Mouse (Mus musculus): ENCODE measurements around the gene B230217C12Rik. TPM values are rescaled to one million over a fixed set of nuclear protein-coding genes. Genes with fewer than 3 reads are reported as not detected.
A peak's percentile ranks its signal among the peaks of the same experiment; 100 is the strongest.

The B230217C12Rik gene
- polyA plus RNA-seq, 1 experiment from 2014 or later, result 38.8 TPM

GRCm38 (mm10) chr11:97813746-97814515, 26.6 kb upstream of the B230217C12Rik start:
- Histone ChIP-seq H3K27me3 (ENCODE audit: control insufficient read depth, insufficient read depth, low read length) (no peaks in the 10 kb centered on the region), H3K9ac (0 out of 2 replicates have a peak overlapping the region, but pooled peaks have one; percentile 50), H3K9me3 (ENCODE audit: control insufficient read depth, low read length) (no peaks in the 10 kb centered on the region), H3K36me3 (replicated peaks; ENCODE audit: control insufficient read depth, insufficient read depth) (peaks cover 70% of the 10 kb centered on the region), H3K4me3 (replicated peaks; ENCODE audit: low read length) (no peak overlapping the region), H3K4me1 (replicated peaks; ENCODE audit: control insufficient read depth, insufficient read depth, low read length) (peaks cover 66% of the 10 kb centered on the region), H3K4me2 (replicated peaks) (no peak overlapping the region), H3K27ac (peak overlapping the region; percentile 95; the same call in 1 of the 2 replicates)
- WGBS, result 76% methylated on average over 17 of the region's 17 CpGs
- DNase-seq (ENCODE audit: low spot score) (no peak), ATAC-seq (ENCODE audit: low FRiP score) (no peak)

- Histone ChIP-seq H3K9me3 (ENCODE audit: control insufficient read depth, low read length) (no peaks in the 10 kb centered on the region), H3K27me3 (ENCODE audit: control insufficient read depth, insufficient read depth, low read length) (no peaks in the 10 kb centered on the region), H3K4me1 (replicated peaks; ENCODE audit: control insufficient read depth, insufficient read depth, low read length) (peaks cover 58% of the 10 kb centered on the region), H3K4me3 (replicated peaks; ENCODE audit: low read length) (no peak overlapping the region), H3K27ac (no peak overlapping the region), H3K9ac (no peak overlapping the region), H3K4me2 (replicated peaks) (no peak overlapping the region), H3K36me3 (replicated peaks; ENCODE audit: control insufficient read depth, insufficient read depth) (peaks cover 75% of the 10 kb centered on the region)
- no peak for ATAC-seq (ENCODE audit: low FRiP score)
- 82% methylated on average over 11 of the region's 11 CpGs for WGBS
- DNase-seq (ENCODE audit: low spot score), result no peak
Observed at GRCm38 (mm10) chr11:97815736-97816135, 24.8 kb upstream of the B230217C12Rik start.

GRCm38 (mm10) chr11:97816176-97816575, 24.4 kb upstream of the B230217C12Rik start:
- Histone ChIP-seq H3K27ac (no peak overlapping the region), H3K36me3 (replicated peaks; ENCODE audit: control insufficient read depth, insufficient read depth) (peaks cover 76% of the 10 kb centered on the region), H3K4me1 (replicated peaks; ENCODE audit: control insufficient read depth, insufficient read depth, low read length) (peaks cover 54% of the 10 kb centered on the region), H3K4me3 (replicated peaks; ENCODE audit: low read length) (no peak overlapping the region), H3K27me3 (ENCODE audit: control insufficient read depth, insufficient read depth, low read length) (no peaks in the 10 kb centered on the region), H3K9ac (no peak overlapping the region), H3K9me3 (ENCODE audit: control insufficient read depth, low read length) (no peaks in the 10 kb centered on the region), H3K4me2 (replicated peaks) (no peak overlapping the region)
- DNase-seq (ENCODE audit: low spot score), result no peak
- no peak for ATAC-seq (ENCODE audit: low FRiP score)
- WGBS, result 61% methylated on average over 5 of the region's 5 CpGs

GRCm38 (mm10) chr11:97816916-97817315, 23.7 kb upstream of the B230217C12Rik start:
- WGBS, result 67% methylated on average over 9 of the region's 9 CpGs
- no peak overlapping the region for H3K9ac ChIP-seq
- DNase-seq (ENCODE audit: low spot score) (no peak), ATAC-seq (ENCODE audit: low FRiP score) (no peak)
- H3K4me2 ChIP-seq (replicated peaks), result no peak overlapping the region
- H3K27ac ChIP-seq, result no peak overlapping the region
- H3K27me3 ChIP-seq (ENCODE audit: control insufficient read depth, insufficient read depth, low read length), result no peaks in the 10 kb centered on the region
- H3K4me1 ChIP-seq (replicated peaks; ENCODE audit: control insufficient read depth, insufficient read depth, low read length), result peaks cover 46% of the 10 kb centered on the region
- H3K9me3 ChIP-seq (ENCODE audit: control insufficient read depth, low read length), result no peaks in the 10 kb centered on the region
- H3K4me3 ChIP-seq (replicated peaks; ENCODE audit: low read length), result no peak overlapping the region
- H3K36me3 ChIP-seq (replicated peaks; ENCODE audit: control insufficient read depth, insufficient read depth), result peaks cover 82% of the 10 kb centered on the region

- no peak overlapping the region for H3K9ac ChIP-seq
- WGBS, result 45% methylated on average over 5 of the region's 5 CpGs
- no peak overlapping the region for H3K4me2 ChIP-seq (replicated peaks)
- H3K36me3 ChIP-seq (replicated peaks; ENCODE audit: control insufficient read depth, insufficient read depth), result peaks cover 84% of the 10 kb centered on the region
- H3K27ac ChIP-seq, result no peak overlapping the region
- H3K9me3 ChIP-seq (ENCODE audit: control insufficient read depth, low read length), result no peaks in the 10 kb centered on the region
- H3K4me1 ChIP-seq (replicated peaks; ENCODE audit: control insufficient read depth, insufficient read depth, low read length), result peaks cover 42% of the 10 kb centered on the region
- no peaks in the 10 kb centered on the region for H3K27me3 ChIP-seq (ENCODE audit: control insufficient read depth, insufficient read depth, low read length)
- H3K4me3 ChIP-seq (replicated peaks; ENCODE audit: low read length), result no peak overlapping the region
- DNase-seq (ENCODE audit: low spot score) (no peak), ATAC-seq (ENCODE audit: low FRiP score) (no peak)
Observed at GRCm38 (mm10) chr11:97817379-97817778, 23.2 kb upstream of the B230217C12Rik start.

GRCm38 (mm10) chr11:97818003-97818402, 22.6 kb upstream of the B230217C12Rik start:
- H3K4me1 ChIP-seq (replicated peaks; ENCODE audit: control insufficient read depth, insufficient read depth, low read length), result peaks cover 35% of the 10 kb centered on the region
- DNase-seq (ENCODE audit: low spot score), result no peak
- peak overlapping the region; percentile 79 for H3K27ac ChIP-seq
- no peak overlapping the region for H3K4me2 ChIP-seq (replicated peaks)
- ATAC-seq (ENCODE audit: low FRiP score), result 0 out of 2 replicates have a peak, but pooled peaks have one; percentile 3
- H3K36me3 ChIP-seq (replicated peaks; ENCODE audit: control insufficient read depth, insufficient read depth), result peaks cover 91% of the 10 kb centered on the region
- no peak overlapping the region for H3K4me3 ChIP-seq (replicated peaks; ENCODE audit: low read length)
- no peaks in the 10 kb centered on the region for H3K27me3 ChIP-seq (ENCODE audit: control insufficient read depth, insufficient read depth, low read length)
- 44% methylated on average over 6 of the region's 6 CpGs for WGBS
- 0 out of 2 replicates have a peak overlapping the region, but pooled peaks have one; percentile 31 for H3K9ac ChIP-seq
- H3K9me3 ChIP-seq (ENCODE audit: control insufficient read depth, low read length), result no peaks in the 10 kb centered on the region

GRCm38 (mm10) chr11:97818571-97818970, 22.0 kb upstream of the B230217C12Rik start:
- Histone ChIP-seq H3K36me3 (replicated peaks; ENCODE audit: control insufficient read depth, insufficient read depth) (peaks cover 92% of the 10 kb centered on the region), H3K4me2 (replicated peaks) (no peak overlapping the region), H3K27ac (peak overlapping the region; percentile 79), H3K4me1 (replicated peaks; ENCODE audit: control insufficient read depth, insufficient read depth, low read length) (peaks cover 30% of the 10 kb centered on the region), H3K4me3 (replicated peaks; ENCODE audit: low read length) (no peak overlapping the region), H3K27me3 (ENCODE audit: control insufficient read depth, insufficient read depth, low read length) (no peaks in the 10 kb centered on the region), H3K9me3 (ENCODE audit: control insufficient read depth, low read length) (no peaks in the 10 kb centered on the region), H3K9ac (peak overlapping the region; percentile 31; the same call in 1 of the 2 replicates)
- peak; percentile 77; the same call in 1 of the 2 replicates for ATAC-seq (ENCODE audit: low FRiP score)
- peak; percentile 60 for DNase-seq (ENCODE audit: low spot score)
- WGBS, result 4% methylated on average over 4 of the region's 4 CpGs

- Histone ChIP-seq H3K36me3 (replicated peaks; ENCODE audit: control insufficient read depth, insufficient read depth) (peaks cover 86% of the 10 kb centered on the region), H3K9ac (0 out of 2 replicates have a peak overlapping the region, but pooled peaks have one; percentile 31), H3K27me3 (ENCODE audit: control insufficient read depth, insufficient read depth, low read length) (no peaks in the 10 kb centered on the region), H3K4me3 (replicated peaks; ENCODE audit: low read length) (no peak overlapping the region), H3K4me2 (replicated peaks) (no peak overlapping the region), H3K27ac (peak overlapping the region; percentile 79; the same call in 1 of the 2 replicates), H3K9me3 (ENCODE audit: control insufficient read depth, low read length) (no peaks in the 10 kb centered on the region), H3K4me1 (replicated peaks; ENCODE audit: control insufficient read depth, insufficient read depth, low read length) (peaks cover 24% of the 10 kb centered on the region; the same call in 1 of the 2 replicates)
- ATAC-seq (ENCODE audit: low FRiP score), result no peak
- DNase-seq (ENCODE audit: low spot score), result no peak
- whole genome bisulfite sequencing, result 65% methylated on average over 4 of the region's 4 CpGs
Observed at GRCm38 (mm10) chr11:97819102-97819501, 21.5 kb upstream of the B230217C12Rik start.

- peaks cover 24% of the 10 kb centered on the region; the same call in 1 of the 2 replicates for H3K4me1 ChIP-seq (replicated peaks; ENCODE audit: control insufficient read depth, insufficient read depth, low read length)
- no peak overlapping the region for H3K4me3 ChIP-seq (replicated peaks; ENCODE audit: low read length)
- no peaks in the 10 kb centered on the region for H3K27me3 ChIP-seq (ENCODE audit: control insufficient read depth, insufficient read depth, low read length)
- H3K36me3 ChIP-seq (replicated peaks; ENCODE audit: control insufficient read depth, insufficient read depth), result peaks cover 86% of the 10 kb centered on the region
- H3K9ac ChIP-seq, result no peak overlapping the region
- no peak for DNase-seq (ENCODE audit: low spot score)
- H3K27ac ChIP-seq, result 0 out of 2 replicates have a peak overlapping the region, but pooled peaks have one; percentile 79
- H3K9me3 ChIP-seq (ENCODE audit: control insufficient read depth, low read length), result no peaks in the 10 kb centered on the region
- ATAC-seq (ENCODE audit: low FRiP score), result no peak
- no peak overlapping the region for H3K4me2 ChIP-seq (replicated peaks)
- 79% methylated on average over 5 of the region's 5 CpGs for WGBS
Observed at GRCm38 (mm10) chr11:97819923-97820322, 20.7 kb upstream of the B230217C12Rik start.
